Comparison of ENCODE assay signal across 23 mouse cellular contexts in genomic region chr8:8186046-8186445, GRCm38 (mm10).
DNase-seq lines count a peak whose midpoint lies in the region; ATAC-seq and TF ChIP-seq lines count a peak whose summit lies in the region.
"Had no signal": no experiment of that assay in that cellular context is flagged by ENCODE, and none has a peak within 500 bp of the region (broad histone marks: within the 10 kb centered on the region; RNA-seq: fewer than 3 reads in every experiment).

No protein-coding gene starts in this region.

- no peak for TF ChIP-seq CTCF in brain, embryonic 14.5 days (IDR thresholded peaks at IDR 0.05; ENCODE audit: borderline replicate concordance, extremely low read depth, insufficient read depth, insufficient read length)

- no peak for TF ChIP-seq POLR2A in brain, embryonic 14.5 days (IDR thresholded peaks at IDR 0.05; ENCODE audit: borderline replicate concordance, extremely low read depth, insufficient read depth, insufficient read length, poor library complexity, severe bottlenecking)

- no peaks in the 10 kb centered on the region for H3K27me3 ChIP-seq in forebrain, embryonic 16.5 days (replicated peaks; ENCODE audit: control insufficient read depth, insufficient read depth, low read length)
- no peaks in the 10 kb centered on the region for H3K27me3 ChIP-seq in forebrain, embryonic 10.5 days (ENCODE audit: poor library complexity, severe bottlenecking)
- H3K27me3 ChIP-seq: heart, embryonic 13.5 days; Patski had no signal

- no peaks in the 10 kb centered on the region for H3K36me3 ChIP-seq in forebrain, embryonic 16.5 days (ENCODE audit: control insufficient read depth, insufficient read depth)
- H3K36me3 ChIP-seq in forebrain, embryonic 10.5 days (replicated peaks): no peaks in the 10 kb centered on the region
- H3K36me3 ChIP-seq: heart, embryonic 10.5 days; heart, embryonic 13.5 days had no signal

- DNase-seq in forebrain, embryonic 10.5 days (ENCODE audit: extremely low spot score, low spot score): no peak
- DNase-seq in NIH3T3 (ENCODE audit: low read depth): peak; percentile 47
- peak; percentile 67 for DNase-seq in brain, embryonic 14.5 days (ENCODE audit: low read depth)
- no peak for DNase-seq in gastrocnemius, postnatal 25 days
- no peak for DNase-seq in liver
- DNase-seq: adrenal gland, postnatal 10 days; adrenal gland, postnatal 36 days; cerebellum, adult 18-20 months; cerebellum, adult 9-10 months; cerebellum, postnatal 14 days; gastrocnemius, postnatal 36 days; heart, adult 2 months; heart, postnatal 14 days; heart, postnatal 4 days; kidney, adult 18-20 months had no signal

- H3K27ac ChIP-seq in forebrain, embryonic 16.5 days (ENCODE audit: low read length): no peak overlapping the region
- no peak overlapping the region for H3K27ac ChIP-seq in forebrain, embryonic 10.5 days
- H3K27ac ChIP-seq: heart, adult 2 months; heart, embryonic 10.5 days; heart, embryonic 13.5 days; hindbrain, embryonic 14.5 days; hindbrain, postnatal 0 days had no signal

- WGBS in forebrain, embryonic 16.5 days: 44% methylated on average over 3 of the region's 3 CpGs
- WGBS in forebrain, embryonic 10.5 days: 65% methylated on average over 3 of the region's 3 CpGs

- H3K4me3 ChIP-seq in forebrain, embryonic 16.5 days (replicated peaks; ENCODE audit: low read length): no peak overlapping the region
- no peak overlapping the region for H3K4me3 ChIP-seq in forebrain, embryonic 10.5 days
- H3K4me3 ChIP-seq: heart, adult 2 months; heart, embryonic 10.5 days; heart, embryonic 13.5 days had no signal

- peak; percentile 76 for ATAC-seq in forebrain, embryonic 16.5 days
- ATAC-seq: hindbrain, postnatal 0 days; inflammation-experienced regulatory T-cells, adult 6 months; intestine, embryonic 16.5 days; Patski had no signal

- no peaks in the 10 kb centered on the region for H3K9me3 ChIP-seq in forebrain, embryonic 16.5 days (ENCODE audit: control insufficient read depth, low read length)
- no peaks in the 10 kb centered on the region for H3K9me3 ChIP-seq in forebrain, embryonic 10.5 days
- H3K9me3 ChIP-seq: heart, embryonic 10.5 days; heart, embryonic 13.5 days had no signal

- H3K9ac ChIP-seq in forebrain, embryonic 16.5 days (replicated peaks; ENCODE audit: low read depth, low read length): no peak overlapping the region
- H3K9ac ChIP-seq: heart, embryonic 13.5 days; hindbrain, embryonic 14.5 days had no signal

- H3K4me1 ChIP-seq in forebrain, embryonic 16.5 days (replicated peaks; ENCODE audit: control insufficient read depth, insufficient read depth, low read length): no peaks in the 10 kb centered on the region
- no peaks in the 10 kb centered on the region for H3K4me1 ChIP-seq in forebrain, embryonic 10.5 days

- no peak overlapping the region for H3K4me2 ChIP-seq in forebrain, embryonic 16.5 days (ENCODE audit: low read length)
- H3K4me2 ChIP-seq: heart, embryonic 13.5 days; hindbrain, embryonic 14.5 days had no signal

Comparison
In these comparisons a context has a peak if more than half of its experiments do, and no peak if none do; other contexts are left out.
1. DNase-seq: peak in NIH3T3 (single experiment) and brain, embryonic 14.5 days (single experiment); none in forebrain, embryonic 10.5 days (single experiment), gastrocnemius, postnatal 25 days (single experiment) and liver (single experiment).